Mouse (Mus musculus) liver, adult 2 months (tissue): ENCODE measurements around the gene Itih4. TPM values are rescaled to one million over a fixed set of nuclear protein-coding genes. Genes with fewer than 3 reads are reported as not detected.

Experiments
- DNase-seq: peaks from one replicate; pipeline ENCODE4 v3.0.0-alpha.2; 2011; ENCODE audit warnings: low read depth, low spot score; ENCODE audit errors: extremely low read depth
- H3K27ac ChIP-seq: fragments of 200-500 bp; replicated peaks from 2 replicates; pipeline ENCODE4 v1.5.1; 2012; ENCODE audit warnings: low read depth, mild to moderate bottlenecking, control low read depth, inconsistent platforms, low read length; ENCODE audit not compliant: insufficient read depth
- H3K27me3 ChIP-seq: fragments of 200-500 bp; 2 replicates; pipeline ENCODE4 v1.6.1; 2012; ENCODE audit warnings: mild to moderate bottlenecking, moderate library complexity, low read length, inconsistent platforms; ENCODE audit not compliant: control insufficient read depth, insufficient read depth
- H3K36me3 ChIP-seq: fragments of 200-500 bp; 2 replicates; pipeline ENCODE4 v1.6.1; 2012; ENCODE audit warnings: low read length, inconsistent platforms; ENCODE audit not compliant: control insufficient read depth, insufficient read depth
- H3K4me1 ChIP-seq: fragments of 200-500 bp; 2 replicates; pipeline ENCODE4 v1.6.1; 2011; ENCODE audit warnings: low read length; ENCODE audit not compliant: control insufficient read depth, insufficient read depth
- H3K4me3 ChIP-seq: fragments of 200-500 bp; 2 replicates; pipeline ENCODE4 v1.5.1; 2011; ENCODE audit warnings: low read depth, mild to moderate bottlenecking, control low read depth, low read length, moderate library complexity; ENCODE audit not compliant: insufficient read depth
- H3K79me2 ChIP-seq: fragments of 200-500 bp; 2 replicates; pipeline ENCODE4 v1.6.1; 2012; ENCODE audit warnings: inconsistent platforms, mild to moderate bottlenecking, low read length, moderate library complexity; ENCODE audit not compliant: control insufficient read depth, insufficient read depth
- H3K9ac ChIP-seq: fragments of 200-500 bp; 2 replicates; pipeline ENCODE4 v1.6.1; 2012; ENCODE audit warnings: low read depth, mild to moderate bottlenecking, control low read depth, inconsistent platforms, low read length
- CTCF ChIP-seq: fragments of 200-500 bp; IDR thresholded peaks from 2 replicates; pipeline ENCODE4 v1.5.1; 2011; ENCODE audit warnings: low read depth, low read length, control low read depth
- POLR2A ChIP-seq: fragments of 200-500 bp; IDR thresholded peaks from 2 replicates; pipeline ENCODE4 v1.6.1; 2011; ENCODE audit warnings: low read length, control low read depth; ENCODE audit not compliant: insufficient read depth; ENCODE audit errors: extremely low read depth
- WGBS: fragments of 180-500 bp; shearing (Covaris S2); methylation state at CpG from one replicate; pipeline ENCODE4 v1.1.7; 2018; 5-methylcytosine and 5-hydroxymethylcytosine counted together
- polyA plus RNA-seq: library from polyadenylated mRNA; depleted of rRNA; stranded (reverse); fragments of >200 nt; gene quantifications from 2 replicates; pipeline ENCODE4 v1.2.3, GENCODE M21; 2012
- total RNA-seq: library from RNA; depleted of rRNA; stranded (reverse); fragments of >200 nt; gene quantifications from 2 replicates; pipeline ENCODE4 v1.2.3, GENCODE M21; 2014

Itih4 gene
- total and polyA plus RNA-seq, 2 experiments = 1,004 to 1,052 TPM

DNA sequence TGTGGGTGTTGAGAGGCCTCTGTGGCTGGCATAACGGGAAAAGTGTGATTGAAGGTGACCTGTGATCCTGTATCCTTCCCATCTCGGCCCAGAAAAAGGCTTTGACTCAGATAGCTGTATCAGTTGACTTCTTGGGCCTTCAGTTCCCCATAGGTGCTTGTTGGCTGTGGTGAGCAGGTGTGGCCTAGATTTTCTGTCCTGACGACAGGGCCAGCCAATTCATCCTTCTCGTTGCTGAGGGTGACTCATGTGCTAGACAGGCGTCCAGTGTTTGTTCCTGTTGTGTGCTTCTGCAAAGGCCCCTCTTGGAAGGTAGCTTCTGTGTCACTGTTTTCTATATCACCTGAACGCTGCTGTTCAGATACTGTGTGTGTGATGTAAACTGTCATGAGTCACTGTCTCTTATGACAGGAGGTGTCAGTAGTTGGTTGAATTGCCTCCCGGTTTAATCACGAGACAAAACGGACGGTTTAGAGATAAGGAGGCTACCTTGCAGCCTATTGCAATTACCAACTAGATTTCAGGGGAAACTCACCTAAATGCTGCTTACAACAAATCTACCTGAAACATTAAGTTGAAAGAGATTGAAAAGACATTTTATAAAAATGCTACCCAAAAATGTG is 29.3 kb upstream of the Itih4 start:
- Histone ChIP-seq H3K27me3 (no peaks in the 10 kb centered on the region), H3K4me1 (peaks cover 8% of the 10 kb centered on the region), H3K79me2 (peaks cover 2% of the 10 kb centered on the region; the same call in 1 of the 2 replicates), H3K36me3 (no peaks in the 10 kb centered on the region), H3K9ac (no peak overlapping the region), H3K27ac (no peak overlapping the region), H3K4me3 (no peak overlapping the region)
- no peak for TF ChIP-seq CTCF
- TF ChIP-seq POLR2A = no peak
- no peak for DNase-seq
- WGBS = 74% methylated on average over 10 of the region's 10 CpGs

DNA sequence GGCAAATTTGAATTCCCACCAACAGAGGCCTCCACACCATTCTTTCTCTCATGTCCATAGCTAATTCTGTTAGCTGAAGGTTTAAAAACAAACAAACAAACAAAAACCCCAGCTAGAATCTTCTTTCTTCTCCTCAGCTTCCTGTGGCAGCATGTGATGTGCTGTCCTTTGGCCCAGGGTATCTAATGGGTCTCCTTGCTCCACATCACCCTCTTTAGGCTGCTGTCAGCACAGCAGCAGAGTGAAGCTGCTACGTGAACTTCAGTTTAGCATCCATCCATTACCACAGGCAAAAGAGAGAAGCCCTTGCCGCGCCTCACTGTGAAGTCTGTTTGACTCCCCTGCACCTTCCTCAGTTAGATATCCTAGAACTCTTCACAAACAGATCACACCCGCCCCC is 28.3 kb upstream of the Itih4 start:
- Histone ChIP-seq H3K4me1 (peaks cover 14% of the 10 kb centered on the region), H3K36me3 (no peaks in the 10 kb centered on the region), H3K27me3 (no peaks in the 10 kb centered on the region), H3K4me3 (no peak overlapping the region), H3K27ac (no peak overlapping the region), H3K9ac (no peak overlapping the region), H3K79me2 (peaks cover 2% of the 10 kb centered on the region; the same call in 1 of the 2 replicates)
- TF ChIP-seq POLR2A (no peak), CTCF (peak; percentile 66; the same call in 1 of the 2 replicates)
- DNase-seq = peak; percentile 44
- 67% methylated on average over 4 of the region's 4 CpGs for WGBS

DNA sequence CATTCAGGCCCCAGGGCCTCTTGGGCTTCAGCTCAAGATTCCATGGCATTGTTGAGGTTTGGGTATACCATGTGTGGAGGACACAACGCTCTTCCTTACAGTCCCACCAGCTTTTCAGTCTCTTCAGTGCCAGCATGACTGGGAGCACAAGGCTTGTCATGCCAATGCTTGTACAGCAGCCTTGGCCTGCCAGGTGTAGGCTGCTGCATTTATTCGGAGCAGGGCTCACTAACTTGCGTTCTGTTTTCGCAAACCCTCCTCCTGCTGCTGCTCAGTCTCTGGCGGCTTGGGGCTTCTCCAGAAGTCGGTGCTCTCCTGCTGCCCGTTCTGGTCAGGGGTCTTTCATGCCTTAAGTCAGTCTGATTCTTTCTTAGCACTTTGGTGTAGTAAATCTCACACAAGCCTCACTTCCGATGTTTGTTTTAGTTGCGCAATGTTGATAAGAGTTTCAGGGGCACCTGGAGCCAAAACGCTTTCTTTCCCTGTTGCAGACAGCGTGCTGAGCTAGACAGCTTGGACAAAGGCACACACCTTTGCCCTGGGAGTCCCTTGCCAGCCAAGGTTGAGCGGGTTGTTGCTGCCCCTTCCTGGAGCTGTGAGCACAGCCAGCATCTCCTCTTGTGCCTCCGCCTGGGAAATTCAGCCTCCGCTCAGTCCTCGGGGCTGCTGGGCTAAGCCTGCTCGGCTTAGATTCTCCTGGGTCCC is 24.7 kb upstream of the Itih4 start:
- peak overlapping the region; percentile 34 for H3K27ac ChIP-seq
- DNase-seq = peak; percentile 98

DNA sequence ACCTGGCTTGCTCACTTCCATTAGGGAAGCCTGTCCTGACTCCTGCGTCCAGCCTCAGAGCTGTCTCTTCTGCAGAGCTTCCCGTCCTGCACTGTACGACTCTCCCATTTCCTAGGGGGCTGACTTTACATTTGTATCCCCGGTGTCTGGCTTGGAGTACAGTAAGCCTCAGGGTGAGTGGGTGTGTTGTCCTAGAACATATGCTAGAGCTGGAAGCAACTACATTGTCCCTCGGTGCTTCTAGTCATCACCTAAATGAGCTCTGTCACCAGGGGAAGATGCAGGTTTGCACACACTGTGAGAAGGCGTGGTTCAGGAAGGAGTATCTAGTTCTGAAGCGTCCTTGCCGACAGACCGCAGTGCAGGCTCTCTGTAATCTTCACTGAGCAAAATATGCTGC is 23.9 kb upstream of the Itih4 start:
- no peaks in the 10 kb centered on the region for H3K36me3 ChIP-seq
- DNase-seq = no peak
- no peak overlapping the region; the same call in 1 of the 2 replicates for H3K27ac ChIP-seq
- H3K27me3 ChIP-seq = no peaks in the 10 kb centered on the region
- 62% methylated on average over 9 of the region's 9 CpGs for WGBS
- H3K4me1 ChIP-seq = peaks cover 17% of the 10 kb centered on the region
- no peak overlapping the region for H3K9ac ChIP-seq
- H3K79me2 ChIP-seq = 0 out of 2 replicates have a peak, but pooled peaks cover 2% of the 10 kb centered on the region
- no peak for TF ChIP-seq POLR2A
- no peak for TF ChIP-seq CTCF
- H3K4me3 ChIP-seq = no peak overlapping the region

More for the DNA sequence above, 24.7 kb upstream of the Itih4 start:
- Histone ChIP-seq H3K9ac (no peak overlapping the region), H3K4me1 (peaks cover 14% of the 10 kb centered on the region), H3K27me3 (no peaks in the 10 kb centered on the region), H3K79me2 (peaks cover 2% of the 10 kb centered on the region; the same call in 1 of the 2 replicates), H3K36me3 (no peaks in the 10 kb centered on the region), H3K4me3 (no peak overlapping the region; the same call in 1 of the 2 replicates)
- TF ChIP-seq POLR2A (no peak), CTCF (peak; percentile 37)
- WGBS = 21% methylated on average over 16 of the region's 16 CpGs

DNA sequence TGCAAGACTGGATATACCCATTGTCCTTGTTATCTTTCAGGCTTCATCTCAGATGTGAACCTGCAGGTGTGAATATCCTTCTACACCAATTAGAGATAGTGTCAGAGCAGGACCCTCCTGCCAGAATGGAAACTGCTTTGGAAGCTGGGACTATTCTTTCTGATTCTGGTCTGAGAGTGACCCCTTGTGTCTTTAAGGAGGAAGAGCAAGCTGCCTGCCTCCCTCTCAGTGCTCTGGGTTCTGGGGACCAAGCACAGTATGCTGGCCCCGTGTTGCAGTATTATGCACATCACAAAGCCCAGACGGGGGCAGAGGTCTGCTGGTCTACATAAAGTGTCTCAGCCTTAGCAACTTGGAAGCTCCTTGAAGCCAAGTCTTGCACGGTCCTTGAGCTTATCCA is 21.0 kb upstream of the Itih4 start:
- DNase-seq = no peak
- Histone ChIP-seq H3K4me3 (no peak overlapping the region), H3K27me3 (no peaks in the 10 kb centered on the region), H3K79me2 (no peaks in the 10 kb centered on the region), H3K4me1 (peaks cover 35% of the 10 kb centered on the region), H3K27ac (no peak overlapping the region), H3K36me3 (no peaks in the 10 kb centered on the region), H3K9ac (no peak overlapping the region)
- TF ChIP-seq POLR2A (no peak), CTCF (peak; percentile 57)
- 83% methylated on average over 3 of the region's 3 CpGs for WGBS

DNA sequence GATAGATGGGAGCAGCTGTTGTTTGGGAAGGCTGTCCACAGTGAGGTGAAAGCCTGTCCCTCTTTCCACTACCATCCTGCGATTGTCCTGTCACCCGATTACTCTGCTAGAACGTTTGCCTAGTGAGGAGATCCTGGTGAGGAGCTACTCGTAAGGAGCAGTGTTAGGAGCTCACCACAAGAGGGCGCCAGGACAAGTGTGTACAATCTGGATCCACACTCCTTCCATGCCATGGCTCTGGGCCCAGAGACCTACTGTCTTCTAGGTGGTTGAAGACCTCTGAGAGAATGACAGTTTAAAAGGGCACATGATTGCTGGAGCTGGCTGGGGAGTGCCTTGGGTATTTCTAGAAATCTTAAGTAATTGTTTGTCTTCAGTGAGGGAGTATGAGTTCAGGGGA is 19.2 kb upstream of the Itih4 start:
- no peaks in the 10 kb centered on the region for H3K27me3 ChIP-seq
- H3K4me3 ChIP-seq = no peak overlapping the region
- TF ChIP-seq POLR2A (no peak), CTCF (peak; percentile 89)
- no peak overlapping the region for H3K9ac ChIP-seq
- no peaks in the 10 kb centered on the region for H3K36me3 ChIP-seq
- WGBS = 13% methylated on average over 5 of the region's 5 CpGs
- H3K4me1 ChIP-seq = peaks cover 31% of the 10 kb centered on the region
- peak; percentile 66 for DNase-seq
- no peaks in the 10 kb centered on the region for H3K79me2 ChIP-seq
- no peak overlapping the region for H3K27ac ChIP-seq
